Mouse (Mus musculus): ENCODE measurements around the gene Nrxn1. TPM values are rescaled to one million over a fixed set of nuclear protein-coding genes. Genes with fewer than 3 reads are reported as not detected.
A peak's percentile ranks its signal among the peaks of the same experiment; 100 is the strongest.

The Nrxn1 gene
- polyA plus RNA-seq, 1 experiment from 2014 or later, result 109 TPM

GRCm38 (mm10) chr17:90934929-90935328 lies 157.9 kb downstream of the Nrxn1 start:
- Histone ChIP-seq H3K9me3 (no peaks in the 10 kb centered on the region), H3K9ac (replicated peaks) (no peak overlapping the region), H3K27ac (no peak overlapping the region), H3K4me1 (replicated peaks) (no peaks in the 10 kb centered on the region), H3K4me3 (replicated peaks) (no peak overlapping the region), H3K36me3 (no peaks in the 10 kb centered on the region), H3K4me2 (replicated peaks) (no peak overlapping the region), H3K27me3 (no peaks in the 10 kb centered on the region)
- WGBS, result 90% methylated on average over 2 of the region's 2 CpGs
- no peak for ATAC-seq

- no peak overlapping the region for H3K9ac ChIP-seq (replicated peaks)
- H3K36me3 ChIP-seq, result no peaks in the 10 kb centered on the region
- ATAC-seq, result no peak
- H3K9me3 ChIP-seq, result no peaks in the 10 kb centered on the region
- no peak overlapping the region for H3K4me2 ChIP-seq (replicated peaks)
- no peaks in the 10 kb centered on the region for H3K4me1 ChIP-seq (replicated peaks)
- WGBS, result 86% methylated on average over 2 of the region's 2 CpGs
- no peak overlapping the region for H3K4me3 ChIP-seq (replicated peaks)
- H3K27ac ChIP-seq, result no peak overlapping the region
- H3K27me3 ChIP-seq, result no peaks in the 10 kb centered on the region
These were observed 179.6 kb downstream of the Nrxn1 start for GRCm38 (mm10) chr17:90913320-90913719.

GRCm38 (mm10) chr17:90912746-90913145 lies 180.1 kb downstream of the Nrxn1 start:
- Histone ChIP-seq H3K4me2 (replicated peaks) (no peak overlapping the region), H3K27ac (no peak overlapping the region), H3K36me3 (no peaks in the 10 kb centered on the region), H3K4me1 (replicated peaks) (no peaks in the 10 kb centered on the region), H3K4me3 (replicated peaks) (no peak overlapping the region), H3K9me3 (no peaks in the 10 kb centered on the region), H3K9ac (replicated peaks) (no peak overlapping the region), H3K27me3 (no peaks in the 10 kb centered on the region)
- 91% methylated on average over 2 of the region's 2 CpGs for WGBS
- no peak for ATAC-seq

GRCm38 (mm10) chr17:90912341-90912740 lies 180.5 kb downstream of the Nrxn1 start:
- H3K4me3 ChIP-seq (replicated peaks), result no peak overlapping the region
- no peak overlapping the region for H3K9ac ChIP-seq (replicated peaks)
- no peaks in the 10 kb centered on the region for H3K36me3 ChIP-seq
- ATAC-seq, result no peak
- H3K27ac ChIP-seq, result no peak overlapping the region
- no peak overlapping the region for H3K4me2 ChIP-seq (replicated peaks)
- no peaks in the 10 kb centered on the region for H3K4me1 ChIP-seq (replicated peaks)
- H3K27me3 ChIP-seq, result no peaks in the 10 kb centered on the region
- H3K9me3 ChIP-seq, result no peaks in the 10 kb centered on the region

GRCm38 (mm10) chr17:90906118-90907093 lies 186.5 kb downstream of the Nrxn1 start:
- no peaks in the 10 kb centered on the region for H3K9me3 ChIP-seq
- H3K4me2 ChIP-seq (replicated peaks), result no peak overlapping the region
- H3K36me3 ChIP-seq, result no peaks in the 10 kb centered on the region
- no peaks in the 10 kb centered on the region; the same call in 1 of the 2 replicates for H3K4me1 ChIP-seq (replicated peaks)
- no peak overlapping the region for H3K27ac ChIP-seq
- 78% methylated on average over 6 of the region's 6 CpGs for WGBS
- no peak overlapping the region for H3K4me3 ChIP-seq (replicated peaks)
- no peak overlapping the region for H3K9ac ChIP-seq (replicated peaks)
- no peaks in the 10 kb centered on the region for H3K27me3 ChIP-seq
- 0 out of 2 replicates have a peak, but pooled peaks have one; percentile 73 for ATAC-seq

- Histone ChIP-seq H3K9ac (replicated peaks) (no peak overlapping the region), H3K4me3 (replicated peaks) (no peak overlapping the region), H3K27me3 (no peaks in the 10 kb centered on the region), H3K4me2 (replicated peaks) (no peak overlapping the region), H3K36me3 (no peaks in the 10 kb centered on the region), H3K4me1 (replicated peaks) (no peaks in the 10 kb centered on the region; the same call in 1 of the 2 replicates), H3K9me3 (no peaks in the 10 kb centered on the region), H3K27ac (no peak overlapping the region)
- 89% methylated on average over 5 of the region's 5 CpGs for WGBS
- no peak for ATAC-seq
These were observed 187.7 kb downstream of the Nrxn1 start for GRCm38 (mm10) chr17:90905143-90905542.

GRCm38 (mm10) chr17:90892327-90893259 lies 200.3 kb downstream of the Nrxn1 start:
- Histone ChIP-seq H3K27ac (peak overlapping the region; percentile 56), H3K36me3 (no peaks in the 10 kb centered on the region), H3K9ac (replicated peaks) (no peak overlapping the region), H3K27me3 (no peaks in the 10 kb centered on the region), H3K4me1 (replicated peaks) (peaks cover 10% of the 10 kb centered on the region; the same call in 1 of the 2 replicates), H3K4me3 (replicated peaks) (no peak overlapping the region), H3K4me2 (replicated peaks) (no peak overlapping the region), H3K9me3 (no peaks in the 10 kb centered on the region)
- peak; percentile 88 for ATAC-seq
- 41% methylated on average over 4 of the region's 4 CpGs for WGBS

GRCm38 (mm10) chr17:90891711-90892110 lies 201.2 kb downstream of the Nrxn1 start:
- no peak overlapping the region for H3K4me2 ChIP-seq (replicated peaks)
- H3K4me3 ChIP-seq (replicated peaks), result no peak overlapping the region
- H3K4me1 ChIP-seq (replicated peaks), result peaks cover 10% of the 10 kb centered on the region; the same call in 1 of the 2 replicates
- no peak overlapping the region for H3K27ac ChIP-seq
- H3K27me3 ChIP-seq, result no peaks in the 10 kb centered on the region
- 68% methylated on average over 1 of the region's 1 CpGs for WGBS
- H3K36me3 ChIP-seq, result no peaks in the 10 kb centered on the region
- H3K9me3 ChIP-seq, result no peaks in the 10 kb centered on the region
- H3K9ac ChIP-seq (replicated peaks), result no peak overlapping the region
- no peak for ATAC-seq

GRCm38 (mm10) chr17:90857225-90857624 lies 235.6 kb downstream of the Nrxn1 start:
- H3K4me2 ChIP-seq (replicated peaks), result no peak overlapping the region
- no peak for ATAC-seq
- H3K27me3 ChIP-seq, result no peaks in the 10 kb centered on the region
- no peak overlapping the region for H3K9ac ChIP-seq (replicated peaks)
- 49% methylated on average over 2 of the region's 2 CpGs for WGBS
- peaks cover 11% of the 10 kb centered on the region for H3K4me1 ChIP-seq (replicated peaks)
- H3K9me3 ChIP-seq, result no peaks in the 10 kb centered on the region
- no peaks in the 10 kb centered on the region for H3K36me3 ChIP-seq
- H3K4me3 ChIP-seq (replicated peaks), result no peak overlapping the region
- H3K27ac ChIP-seq, result peak overlapping the region; percentile 65

GRCm38 (mm10) chr17:90843876-90844275 lies 249.0 kb downstream of the Nrxn1 start:
- Histone ChIP-seq H3K36me3 (no peaks in the 10 kb centered on the region), H3K27me3 (no peaks in the 10 kb centered on the region), H3K4me1 (replicated peaks) (peaks cover 6% of the 10 kb centered on the region; the same call in 1 of the 2 replicates), H3K27ac (no peak overlapping the region), H3K4me3 (replicated peaks) (no peak overlapping the region), H3K9ac (replicated peaks) (no peak overlapping the region), H3K4me2 (replicated peaks) (no peak overlapping the region), H3K9me3 (0 out of 2 replicates have a peak, but pooled peaks cover 2% of the 10 kb centered on the region)
- ATAC-seq, result no peak
- 9% methylated on average over 1 of the region's 1 CpGs for WGBS

GRCm38 (mm10) chr17:90843072-90843611 lies 249.7 kb downstream of the Nrxn1 start:
- Histone ChIP-seq H3K4me1 (replicated peaks) (peaks cover 6% of the 10 kb centered on the region; the same call in 1 of the 2 replicates), H3K4me2 (replicated peaks) (no peak overlapping the region), H3K27ac (no peak overlapping the region), H3K9me3 (0 out of 2 replicates have a peak, but pooled peaks cover under 1% of the 10 kb centered on the region), H3K36me3 (no peaks in the 10 kb centered on the region), H3K4me3 (replicated peaks) (no peak overlapping the region), H3K9ac (replicated peaks) (no peak overlapping the region), H3K27me3 (no peaks in the 10 kb centered on the region)
- no peak for ATAC-seq

All from midbrain, embryonic 13.5 days (tissue).